Mouse (Mus musculus): ENCODE measurements around the gene Wnt10a. TPM values are rescaled to one million over a fixed set of nuclear protein-coding genes. Genes with fewer than 3 reads are reported as not detected.

Gene Wnt10a
- polyA plus RNA-seq, 2 experiments: not detected

DNA sequence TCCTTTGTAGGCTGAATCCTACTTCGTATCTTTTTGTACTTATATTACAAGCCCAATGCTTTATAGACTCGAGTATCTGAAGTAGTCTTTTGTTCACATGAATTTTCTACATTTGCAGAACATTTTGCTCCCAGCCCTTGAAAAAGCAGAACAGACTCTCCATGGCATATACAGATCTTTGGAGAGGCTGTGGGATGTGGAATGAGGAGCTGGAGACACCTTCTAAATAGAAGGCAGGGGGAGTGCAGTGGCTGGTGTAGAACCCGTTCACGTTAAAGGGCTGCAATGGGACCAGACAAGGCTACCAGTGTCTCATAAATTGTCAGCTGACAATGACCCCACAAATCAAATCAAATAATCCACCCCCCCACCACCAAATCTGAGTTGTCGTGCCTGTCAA is 57.6 kb downstream of the Wnt10a start:
- DNase-seq (ENCODE audit: low read depth in 3 of 3, low spot score in 3 of 3) (no peak), ATAC-seq (ENCODE audit: insufficient read depth) (no peak)
- Histone ChIP-seq H3K9me3 (ENCODE audit: control insufficient read depth, low read length) (no peaks in the 10 kb centered on the region), H3K4me2 (ENCODE audit: low read depth) (no peak overlapping the region), H3K4me1 (replicated peaks; ENCODE audit: control insufficient read depth in 2 of 2, insufficient read depth in 2 of 2, low read length in 1 of 2) (no peaks in the 10 kb centered on the region), H3K9ac (replicated peaks) (no peak overlapping the region), H3K27ac (no peak overlapping the region), H3K27me3 (ENCODE audit: control insufficient read depth, insufficient read depth, low read length) (peaks cover 26% of the 10 kb centered on the region), H3K36me3 (replicated peaks; ENCODE audit: control insufficient read depth, insufficient read depth, low read depth) (no peaks in the 10 kb centered on the region), H3K4me3 (ENCODE audit: insufficient read depth in 1 of 2, low read depth in 2 of 2, low read length in 2 of 2) (no peak overlapping the region)
- 43% methylated on average over 5 of the region's 5 CpGs for WGBS (ENCODE audit: insufficient replicate concordance)
- TF ChIP-seq EP300 (IDR thresholded peaks at IDR 0.05; ENCODE audit: low read depth) (no peak), CTCF (IDR thresholded peaks at IDR 0.05; ENCODE audit: low read depth) (no peak)

GRCm38 (mm10) chr1:74850251-74850650 is 58.9 kb downstream of the Wnt10a start:
- H3K4me3 ChIP-seq (ENCODE audit: insufficient read depth in 1 of 2, low read depth in 2 of 2, low read length in 2 of 2): no peak overlapping the region
- no peak for DNase-seq (ENCODE audit: low read depth in 3 of 3, low spot score in 3 of 3)
- no peaks in the 10 kb centered on the region for H3K36me3 ChIP-seq (replicated peaks; ENCODE audit: control insufficient read depth, insufficient read depth, low read depth)
- TF ChIP-seq EP300 (IDR thresholded peaks at IDR 0.05; ENCODE audit: low read depth) (no peak), CTCF (IDR thresholded peaks at IDR 0.05; ENCODE audit: low read depth) (no peak)
- H3K9ac ChIP-seq (replicated peaks): no peak overlapping the region
- no peaks in the 10 kb centered on the region for H3K4me1 ChIP-seq (replicated peaks; ENCODE audit: control insufficient read depth in 2 of 2, insufficient read depth in 2 of 2, low read length in 1 of 2)
- H3K9me3 ChIP-seq (ENCODE audit: control insufficient read depth, low read length): no peaks in the 10 kb centered on the region
- 17% methylated on average over 6 of the region's 6 CpGs for WGBS (ENCODE audit: insufficient replicate concordance)
- no peak overlapping the region for H3K27ac ChIP-seq
- no peak overlapping the region for H3K4me2 ChIP-seq (ENCODE audit: low read depth)
- H3K27me3 ChIP-seq (ENCODE audit: control insufficient read depth, insufficient read depth, low read length): peaks cover 39% of the 10 kb centered on the region
- ATAC-seq (ENCODE audit: insufficient read depth): no peak

DNA sequence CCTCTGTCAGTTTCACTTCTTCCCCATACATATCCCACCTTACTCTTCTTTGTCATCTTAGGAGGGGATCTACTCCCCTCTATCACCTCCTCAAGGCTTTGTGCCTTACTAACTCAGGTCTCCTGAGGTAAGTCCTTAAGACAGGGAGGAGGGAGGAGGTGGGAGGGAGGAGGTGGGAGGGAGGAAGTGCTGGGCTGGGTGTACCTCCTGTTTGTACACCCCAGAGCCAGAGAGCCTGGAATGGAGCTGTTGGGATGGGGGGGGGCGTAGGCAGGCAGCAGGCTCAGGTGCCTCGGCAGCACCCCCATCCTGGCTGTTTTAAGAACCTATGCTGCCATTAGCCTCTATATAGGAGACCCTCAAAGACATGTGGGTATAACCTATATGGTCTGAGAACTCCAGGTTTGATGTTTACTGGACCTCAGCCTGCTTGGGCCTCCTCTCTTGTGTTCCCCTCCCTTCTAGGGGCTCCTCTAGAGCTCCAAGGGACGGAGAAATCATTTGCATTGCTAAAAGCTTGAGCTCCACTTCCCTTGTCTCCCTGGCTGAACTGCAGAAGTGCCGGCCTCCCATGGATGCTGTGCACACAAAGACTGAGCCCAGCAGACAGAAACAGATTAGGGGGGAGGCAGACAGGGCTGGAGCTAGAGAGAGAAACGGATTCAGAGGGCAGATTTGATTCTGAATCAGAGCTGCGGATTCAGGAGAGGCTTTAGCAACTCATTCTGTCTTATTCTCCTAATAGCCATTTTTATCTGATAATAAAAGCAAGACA is 59.9 kb downstream of the Wnt10a start:
- no peaks in the 10 kb centered on the region for H3K36me3 ChIP-seq (replicated peaks; ENCODE audit: control insufficient read depth, insufficient read depth, low read depth)
- H3K4me2 ChIP-seq (ENCODE audit: low read depth): no peak overlapping the region
- H3K27me3 ChIP-seq (ENCODE audit: control insufficient read depth, insufficient read depth, low read length): peaks cover 49% of the 10 kb centered on the region
- no peak overlapping the region for H3K9ac ChIP-seq (replicated peaks)
- TF ChIP-seq CTCF (IDR thresholded peaks at IDR 0.05; ENCODE audit: low read depth): no peak
- no peak for TF ChIP-seq EP300 (IDR thresholded peaks at IDR 0.05; ENCODE audit: low read depth)
- no peak overlapping the region for H3K4me3 ChIP-seq (ENCODE audit: insufficient read depth in 1 of 2, low read depth in 2 of 2, low read length in 2 of 2)
- DNase-seq (ENCODE audit: low read depth in 3 of 3, low spot score in 3 of 3): no peak
- no peaks in the 10 kb centered on the region for H3K4me1 ChIP-seq (replicated peaks; ENCODE audit: control insufficient read depth in 2 of 2, insufficient read depth in 2 of 2, low read length in 1 of 2)
- no peak for ATAC-seq (ENCODE audit: insufficient read depth)
- WGBS (ENCODE audit: insufficient replicate concordance): 7% methylated on average over 6 of the region's 6 CpGs
- no peak overlapping the region for H3K27ac ChIP-seq
- no peaks in the 10 kb centered on the region for H3K9me3 ChIP-seq (ENCODE audit: control insufficient read depth, low read length)

Other genes with a start within 250 kb of the Wnt10a start
- gene Plcd4, start 248.6 kb upstream of the Wnt10a start, polyA plus RNA-seq (2012; rRNA removed): 0.01 TPM in 1 of 2 replicates, not detected in the other
- 0.09 TPM in 1 of 2 replicates, not detected in the other for gene Plcd4, start 248.6 kb upstream of the Wnt10a start, polyA plus RNA-seq (2014; fragmentation: Nextera tagmentation; extraction: Ambion mirVana)
- gene Usp37, start 247.2 kb upstream of the Wnt10a start, polyA plus RNA-seq (2012; rRNA removed): 2.6 and 4.4 TPM in 2 replicates
- 11.4 and 13.5 TPM in 2 replicates for gene Usp37, start 247.2 kb upstream of the Wnt10a start, polyA plus RNA-seq (2014; fragmentation: Nextera tagmentation; extraction: Ambion mirVana)
- 3.0 TPM in 2 replicates for gene Zfp142, start 203.3 kb upstream of the Wnt10a start, polyA plus RNA-seq (2012; rRNA removed)
- gene Zfp142, start 203.3 kb upstream of the Wnt10a start, polyA plus RNA-seq (2014; fragmentation: Nextera tagmentation; extraction: Ambion mirVana): 0.94 and 1.5 TPM in 2 replicates
- 9.2 and 9.5 TPM in 2 replicates for gene Bcs1l, start 203.2 kb upstream of the Wnt10a start, polyA plus RNA-seq (2012; rRNA removed)
- 9.1 and 10.2 TPM in 2 replicates for gene Bcs1l, start 203.2 kb upstream of the Wnt10a start, polyA plus RNA-seq (2014; fragmentation: Nextera tagmentation; extraction: Ambion mirVana)
- 21.9 and 24.0 TPM in 2 replicates for gene Rnf25, start 190.1 kb upstream of the Wnt10a start, polyA plus RNA-seq (2012; rRNA removed)
- gene Rnf25, start 190.1 kb upstream of the Wnt10a start, polyA plus RNA-seq (2014; fragmentation: Nextera tagmentation; extraction: Ambion mirVana): 2.1 and 2.6 TPM in 2 replicates
- gene Stk36, start 190.1 kb upstream of the Wnt10a start, polyA plus RNA-seq (2012; rRNA removed): 0.17 and 0.24 TPM in 2 replicates
- gene Stk36, start 190.1 kb upstream of the Wnt10a start, polyA plus RNA-seq (2014; fragmentation: Nextera tagmentation; extraction: Ambion mirVana): 0.08 and 0.95 TPM in 2 replicates
- 5.4 and 6.5 TPM in 2 replicates for gene Ttll4, start 129.8 kb upstream of the Wnt10a start, polyA plus RNA-seq (2012; rRNA removed)
- 6.2 and 6.5 TPM in 2 replicates for gene Ttll4, start 129.8 kb upstream of the Wnt10a start, polyA plus RNA-seq (2014; fragmentation: Nextera tagmentation; extraction: Ambion mirVana)
- gene Cyp27a1, start 77.9 kb upstream of the Wnt10a start, polyA plus RNA-seq (2012; rRNA removed): 2.5 and 3.3 TPM in 2 replicates
- gene Cyp27a1, start 77.9 kb upstream of the Wnt10a start, polyA plus RNA-seq (2014; fragmentation: Nextera tagmentation; extraction: Ambion mirVana): 3.4 and 5.0 TPM in 2 replicates
- gene Prkag3, start 42.3 kb upstream of the Wnt10a start, polyA plus RNA-seq (2012; rRNA removed): not detected in 2 replicates
- gene Prkag3, start 42.3 kb upstream of the Wnt10a start, polyA plus RNA-seq (2014; fragmentation: Nextera tagmentation; extraction: Ambion mirVana): not detected in 2 replicates
- gene Wnt6, start 19.6 kb upstream of the Wnt10a start, polyA plus RNA-seq (2012; rRNA removed): 0.04 and 0.10 TPM in 2 replicates
- gene Wnt6, start 19.6 kb upstream of the Wnt10a start, polyA plus RNA-seq (2014; fragmentation: Nextera tagmentation; extraction: Ambion mirVana): 0.06 TPM in 1 of 2 replicates, not detected in the other
- gene Cdk5r2, start 63.4 kb downstream of the Wnt10a start, polyA plus RNA-seq (2012; rRNA removed): 0.01 and 0.03 TPM in 2 replicates
- gene Cdk5r2, start 63.4 kb downstream of the Wnt10a start, polyA plus RNA-seq (2014; fragmentation: Nextera tagmentation; extraction: Ambion mirVana): not detected in 2 replicates
- 0.03 and 0.04 TPM in 2 replicates for gene Fev, start 93.9 kb downstream of the Wnt10a start, polyA plus RNA-seq (2012; rRNA removed)
- 0.09 and 0.15 TPM in 2 replicates for gene Fev, start 93.9 kb downstream of the Wnt10a start, polyA plus RNA-seq (2014; fragmentation: Nextera tagmentation; extraction: Ambion mirVana)
- gene Cryba2, start 101.6 kb downstream of the Wnt10a start, polyA plus RNA-seq (2012; rRNA removed): not detected in 2 replicates
- gene Cryba2, start 101.6 kb downstream of the Wnt10a start, polyA plus RNA-seq (2014; fragmentation: Nextera tagmentation; extraction: Ambion mirVana): not detected in 2 replicates
- gene Cfap65, start 144.1 kb downstream of the Wnt10a start, polyA plus RNA-seq (2012; rRNA removed): under 0.01 and 0.01 TPM in 2 replicates
- gene Cfap65, start 144.1 kb downstream of the Wnt10a start, polyA plus RNA-seq (2014; fragmentation: Nextera tagmentation; extraction: Ambion mirVana): not detected in 2 replicates
- gene Ihh, start 160.2 kb downstream of the Wnt10a start, polyA plus RNA-seq (2012; rRNA removed): 2.4 and 3.4 TPM in 2 replicates
- gene Ihh, start 160.2 kb downstream of the Wnt10a start, polyA plus RNA-seq (2014; fragmentation: Nextera tagmentation; extraction: Ambion mirVana): 1.5 and 1.7 TPM in 2 replicates

All from liver, embryonic 14.5 days (tissue).